Mouse (Mus musculus) heart, postnatal 0 days (tissue): ENCODE data around the gene Lrrc3c. TPM values are rescaled to one million over a fixed set of nuclear protein-coding genes. Genes with fewer than 3 reads are reported as not detected.

Experiments used
- ATAC-seq: fragments of 200-750 bp; cut with Nextera tagmentation; 2 replicates; pipeline ENCODE4 v1.8.0; 2017; ENCODE audit warnings: low read depth, moderate number of reproducible peaks, moderate library complexity; ENCODE audit not compliant: insufficient read depth
- DNase-seq: peaks from one replicate; pipeline ENCODE4 v3.0.0-alpha.2; 2016; ENCODE audit warnings: low spot score
- H3K27ac ChIP-seq: fragments of 300-500 bp; sonication (generic); 2 replicates; pipeline ENCODE4 v1.5.1; 2014; ENCODE audit warnings: low read depth, mild to moderate bottlenecking
- H3K27me3 ChIP-seq: fragments of 300-500 bp; sonication (generic); 2 replicates; pipeline ENCODE4 v1.6.1; 2014; ENCODE audit warnings: low read length, mixed read lengths; ENCODE audit not compliant: control insufficient read depth, insufficient read depth
- H3K36me3 ChIP-seq: fragments of 300-500 bp; sonication (generic); replicated peaks from 2 replicates; pipeline ENCODE4 v1.6.1; 2014; ENCODE audit warnings: low read length, mixed read lengths; ENCODE audit not compliant: control insufficient read depth, insufficient read depth
- H3K4me1 ChIP-seq: fragments of 300-500 bp; sonication (generic); 2 replicates; pipeline ENCODE4 v1.6.1; 2014; ENCODE audit warnings: antibody characterized with exemption; ENCODE audit not compliant: control insufficient read depth, insufficient read depth
- H3K4me2 ChIP-seq: fragments of 300-500 bp; sonication (generic); 2 replicates; pipeline ENCODE4 v1.6.1; 2014; ENCODE audit warnings: low read depth, mild to moderate bottlenecking, low read length, moderate library complexity
- H3K4me3 ChIP-seq: fragments of 300-500 bp; sonication (generic); 2 replicates; pipeline ENCODE4 v1.5.1; 2014; ENCODE audit warnings: low read depth, low read length
- H3K9ac ChIP-seq: fragments of 300-500 bp; sonication (generic); replicated peaks from 2 replicates; pipeline ENCODE4 v1.6.1; 2014; ENCODE audit warnings: low read depth, low read length, mixed read lengths
- H3K9me3 ChIP-seq: fragments of 300-500 bp; sonication (generic); replicated peaks from 2 replicates; pipeline ENCODE4 v1.6.1; 2016; ENCODE audit warnings: low read length; ENCODE audit not compliant: control insufficient read depth
- CTCF ChIP-seq: IDR thresholded peaks from 2 replicates; pipeline ENCODE4 v1.5.1; 2016; ENCODE audit warnings: antibody characterized with exemption, control low read depth, low read depth
- EP300 ChIP-seq: IDR thresholded peaks from 2 replicates; pipeline ENCODE4 v1.6.1; 2016; ENCODE audit warnings: antibody characterized with exemption, low read depth
- WGBS: fragments of 180-500 bp; shearing (Covaris S2); extraction: QIAGEN DNeasy Blood & Tissue Kit; methylation state at CpG from one replicate; pipeline ENCODE4 v1.1.7; 2014; 5-methylcytosine and 5-hydroxymethylcytosine counted together
- polyA plus RNA-seq: library from polyadenylated mRNA; unstranded; fragments of >200 nt; fragmentation: Nextera tagmentation; extraction: Ambion mirVana; gene quantifications from 2 replicates; pipeline ENCODE4 v1.2.1, GENCODE M21; 2015
- total RNA-seq: library from RNA; depleted of rRNA; stranded (reverse); fragments of >200 nt; gene quantifications from 2 replicates; pipeline ENCODE4 v1.2.3, GENCODE M21; 2014; ENCODE audit warnings: low replicate concordance

The Lrrc3c gene
- total and polyA plus RNA-seq, 2 experiments from 2014 or later = not detected

DNA sequence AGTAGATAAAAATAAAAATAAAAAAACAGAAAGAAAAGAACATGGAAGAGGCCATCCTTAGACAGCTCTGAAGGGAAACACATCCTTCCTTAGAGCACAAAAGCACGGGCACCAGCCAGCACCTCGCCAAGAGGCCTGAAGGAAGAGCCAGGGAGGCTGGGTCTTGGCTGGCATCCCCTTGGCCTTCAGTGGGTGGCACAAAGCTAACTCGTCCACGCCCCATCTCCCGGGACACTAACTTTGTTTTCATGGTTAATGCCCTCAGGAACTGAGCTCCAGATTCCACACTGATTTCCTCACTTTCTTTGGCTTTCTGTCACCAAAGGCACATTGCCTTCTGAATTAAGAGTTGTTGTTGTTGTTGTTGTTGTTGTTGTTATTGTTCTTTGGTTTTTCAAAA, 20.3 kb upstream of the Lrrc3c start:
- Histone ChIP-seq H3K9ac (no peak overlapping the region), H3K27ac (no peak overlapping the region), H3K4me2 (no peak overlapping the region), H3K9me3 (no peaks in the 10 kb centered on the region), H3K27me3 (no peaks in the 10 kb centered on the region), H3K36me3 (peaks cover 16% of the 10 kb centered on the region), H3K4me3 (no peak overlapping the region), H3K4me1 (no peaks in the 10 kb centered on the region; the same call in 1 of the 2 replicates)
- 80% methylated on average over 5 of the region's 5 CpGs for WGBS
- TF ChIP-seq EP300 (no peak), CTCF (no peak)
- no peak for DNase-seq
- ATAC-seq = no peak

DNA sequence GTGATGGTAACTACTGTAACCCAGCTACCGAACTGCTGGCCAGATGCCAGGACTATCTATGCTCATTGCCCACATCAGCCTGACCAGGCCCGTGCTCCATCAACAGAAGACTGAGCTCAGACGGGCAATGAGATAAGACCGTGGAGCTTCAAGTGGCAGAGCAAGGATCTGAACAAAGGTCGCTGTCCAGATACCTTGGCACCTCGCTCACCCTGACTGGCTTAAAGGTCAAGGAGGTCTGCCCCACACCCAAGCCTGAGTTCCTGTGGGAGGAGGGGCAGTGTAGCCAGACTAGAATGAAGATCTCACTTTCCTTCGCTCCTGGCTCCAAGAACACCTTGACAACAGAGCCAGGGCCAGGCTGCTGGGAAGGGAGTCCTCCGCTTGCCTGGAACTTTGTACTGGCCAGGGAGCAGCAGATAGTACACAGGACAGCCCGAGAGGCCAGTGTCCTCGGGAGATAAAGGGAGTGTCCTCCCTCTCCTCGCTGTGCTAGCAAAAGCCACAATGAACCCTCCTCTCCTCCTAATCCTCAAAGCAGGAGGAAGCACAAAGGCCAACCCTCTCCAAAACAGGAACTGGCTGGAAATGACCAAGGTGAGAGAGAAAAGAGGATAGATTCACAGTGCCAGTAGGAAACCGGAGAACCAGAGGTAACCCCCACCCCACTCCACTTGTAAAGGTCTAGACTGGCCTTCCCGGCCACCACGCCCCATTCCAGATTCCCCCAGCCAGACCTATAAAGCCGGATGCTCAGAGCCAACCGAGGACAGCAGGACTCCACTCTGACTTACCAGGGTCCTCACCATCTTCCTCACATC, 17.6 kb upstream of the Lrrc3c start:
- H3K4me2 ChIP-seq = no peak overlapping the region
- no peak for DNase-seq
- no peak for TF ChIP-seq EP300
- TF ChIP-seq CTCF = no peak
- peak; percentile 36 for ATAC-seq
- no peaks in the 10 kb centered on the region for H3K27me3 ChIP-seq
- no peak overlapping the region for H3K9ac ChIP-seq
- H3K36me3 ChIP-seq = peaks cover 22% of the 10 kb centered on the region
- no peaks in the 10 kb centered on the region for H3K9me3 ChIP-seq
- 40% methylated on average over 16 of the region's 16 CpGs for WGBS
- H3K4me1 ChIP-seq = peaks cover 12% of the 10 kb centered on the region; the same call in 1 of the 2 replicates
- no peak overlapping the region for H3K4me3 ChIP-seq
- no peak overlapping the region for H3K27ac ChIP-seq

- no peak for TF ChIP-seq EP300
- TF ChIP-seq CTCF = no peak
- peaks cover 22% of the 10 kb centered on the region for H3K36me3 ChIP-seq
- H3K4me1 ChIP-seq = peaks cover 19% of the 10 kb centered on the region; the same call in 1 of the 2 replicates
- H3K4me2 ChIP-seq = no peak overlapping the region
- H3K9me3 ChIP-seq = no peaks in the 10 kb centered on the region
- H3K27me3 ChIP-seq = no peaks in the 10 kb centered on the region
- WGBS = 63% methylated on average over 17 of the region's 17 CpGs
- H3K9ac ChIP-seq = no peak overlapping the region
- ATAC-seq (no peak), DNase-seq (no peak)
- no peak overlapping the region for H3K27ac ChIP-seq
- no peak overlapping the region for H3K4me3 ChIP-seq
Measured at GRCm38 (mm10) chr11:98581286-98582029, 16.6 kb upstream of the Lrrc3c start.

- Histone ChIP-seq H3K4me3 (no peak overlapping the region), H3K27ac (no peak overlapping the region)
Measured at GRCm38 (mm10) chr11:98582030-98582388, 16.1 kb upstream of the Lrrc3c start.

DNA sequence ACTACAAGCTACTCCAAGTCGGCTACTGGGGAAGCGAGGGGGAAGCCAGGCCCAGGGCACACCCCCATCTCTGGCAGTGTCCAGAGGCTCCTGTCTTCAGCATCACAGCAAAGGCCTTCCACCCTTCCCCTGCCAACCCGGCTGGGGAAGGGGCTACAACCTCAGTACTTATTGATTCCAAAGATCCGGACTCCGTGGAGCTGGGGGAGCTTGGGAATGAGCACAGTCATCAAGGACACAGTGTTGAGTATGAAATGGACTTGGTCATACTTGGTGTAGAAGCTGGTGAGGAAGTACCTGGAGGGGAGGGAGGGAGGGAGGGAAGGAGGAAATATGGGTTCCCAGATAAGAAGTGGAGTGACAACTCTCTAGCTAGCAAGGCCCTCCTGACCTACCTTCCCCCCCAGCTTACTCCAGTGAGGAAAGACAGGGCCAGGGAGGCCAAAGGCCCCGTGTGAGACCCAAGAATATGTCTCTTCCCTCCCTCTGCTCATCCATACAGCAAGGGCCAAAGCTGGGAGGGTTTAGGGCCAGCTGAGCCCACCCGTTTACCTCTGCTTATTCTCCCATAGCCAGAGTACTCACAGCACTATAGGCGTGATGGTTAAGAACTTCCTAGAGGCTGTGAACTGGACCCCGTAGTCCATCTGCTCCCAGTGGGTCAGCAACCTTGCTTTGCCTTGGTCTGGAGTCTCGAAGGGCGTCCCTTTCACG, 15.4 kb upstream of the Lrrc3c start:
- Histone ChIP-seq H3K27ac (no peak overlapping the region), H3K9ac (no peak overlapping the region), H3K9me3 (no peaks in the 10 kb centered on the region), H3K4me3 (no peak overlapping the region), H3K36me3 (peaks cover 22% of the 10 kb centered on the region), H3K4me2 (no peak overlapping the region), H3K27me3 (no peaks in the 10 kb centered on the region), H3K4me1 (peaks cover 22% of the 10 kb centered on the region; the same call in 1 of the 2 replicates)
- TF ChIP-seq EP300 (no peak), CTCF (no peak)
- DNase-seq (no peak), ATAC-seq (no peak)
- 78% methylated on average over 12 of the region's 12 CpGs for WGBS

More at GRCm38 (mm10) chr11:98582030-98582388, 16.1 kb upstream of the Lrrc3c start:
- Histone ChIP-seq H3K9ac (no peak overlapping the region), H3K36me3 (peaks cover 22% of the 10 kb centered on the region), H3K4me2 (no peak overlapping the region), H3K9me3 (no peaks in the 10 kb centered on the region), H3K4me1 (peaks cover 19% of the 10 kb centered on the region; the same call in 1 of the 2 replicates), H3K27me3 (no peaks in the 10 kb centered on the region)
- ATAC-seq = no peak
- DNase-seq = no peak
- WGBS = 77% methylated on average over 8 of the region's 8 CpGs
- TF ChIP-seq CTCF (no peak), EP300 (no peak)
